Mouse (Mus musculus): ENCODE measurements around the gene Cblb.

Gene Cblb

DNA sequence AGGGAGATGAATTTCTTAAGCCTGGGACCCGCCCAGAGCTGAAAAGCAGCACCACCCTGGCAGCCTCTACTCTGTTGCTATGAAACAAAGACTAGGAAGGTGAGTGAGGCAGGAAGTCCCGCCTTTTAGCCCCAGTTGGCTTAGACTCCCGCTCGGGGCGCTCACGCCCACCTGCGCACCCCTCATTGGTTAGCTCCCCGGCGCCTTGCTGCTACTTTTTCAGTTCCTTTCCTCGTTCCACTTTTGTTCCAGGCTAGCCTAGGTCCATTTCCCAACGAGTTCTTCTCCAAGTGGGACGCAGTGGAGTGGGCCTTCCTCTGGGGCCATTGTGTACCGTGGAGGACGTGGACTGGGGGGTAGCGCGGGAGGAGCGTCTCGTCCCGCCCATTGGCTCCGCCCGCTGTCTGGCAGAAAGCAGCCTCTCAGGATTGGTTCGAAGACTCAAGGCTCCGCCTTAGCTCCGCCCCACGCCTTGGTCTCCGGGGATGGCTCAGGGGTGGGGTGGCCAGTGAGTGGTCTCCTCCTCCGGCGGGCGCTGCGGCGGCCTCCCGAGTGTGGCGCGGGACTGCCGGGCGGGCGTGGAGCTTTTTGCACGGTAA, at the start of gene Cblb:
Cblb (plus strand) TSS at position 135 of the 599 bp plus-strand sequence.
- peak; percentile 98 for DNase-seq

DNA sequence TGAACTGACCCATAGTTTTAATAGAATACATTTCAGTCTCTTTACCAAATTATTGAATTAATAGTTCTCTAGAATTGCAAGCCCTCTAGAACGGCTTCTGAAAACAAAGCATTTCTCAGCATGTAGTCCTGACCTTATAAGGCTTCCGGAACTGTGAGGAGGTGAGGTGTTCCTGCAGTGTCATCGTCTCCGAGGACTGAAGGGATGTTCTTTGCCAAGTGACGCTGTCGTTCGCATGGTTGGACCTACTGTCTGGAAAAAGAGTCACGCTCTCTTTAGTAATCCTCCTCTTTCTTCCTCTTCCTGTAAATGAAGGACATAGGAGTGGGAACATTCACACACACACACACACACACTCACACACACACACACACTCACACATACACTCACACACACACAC, 45.6 kb upstream of the Cblb start:
- DNase-seq: no peak

DNA sequence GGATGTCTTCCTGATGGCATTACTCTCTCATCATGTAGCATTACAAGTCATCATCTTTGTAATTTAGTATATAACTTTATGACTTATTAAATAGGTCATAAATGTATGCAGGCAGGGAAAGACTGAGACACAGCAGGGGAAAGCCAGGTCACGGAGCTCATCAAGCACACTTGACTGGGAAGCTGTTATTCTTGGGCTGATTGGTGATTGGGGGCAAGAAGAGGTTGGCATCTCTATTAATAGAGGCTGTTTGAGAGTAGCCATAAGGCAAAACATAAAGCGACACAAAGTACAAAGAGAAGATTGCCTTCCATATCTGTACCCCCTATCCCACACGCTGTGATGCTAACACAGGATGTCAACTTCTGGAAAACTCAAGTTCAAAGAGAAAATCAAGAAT, 44.8 kb upstream of the Cblb start:
- DNase-seq: no peak

DNA sequence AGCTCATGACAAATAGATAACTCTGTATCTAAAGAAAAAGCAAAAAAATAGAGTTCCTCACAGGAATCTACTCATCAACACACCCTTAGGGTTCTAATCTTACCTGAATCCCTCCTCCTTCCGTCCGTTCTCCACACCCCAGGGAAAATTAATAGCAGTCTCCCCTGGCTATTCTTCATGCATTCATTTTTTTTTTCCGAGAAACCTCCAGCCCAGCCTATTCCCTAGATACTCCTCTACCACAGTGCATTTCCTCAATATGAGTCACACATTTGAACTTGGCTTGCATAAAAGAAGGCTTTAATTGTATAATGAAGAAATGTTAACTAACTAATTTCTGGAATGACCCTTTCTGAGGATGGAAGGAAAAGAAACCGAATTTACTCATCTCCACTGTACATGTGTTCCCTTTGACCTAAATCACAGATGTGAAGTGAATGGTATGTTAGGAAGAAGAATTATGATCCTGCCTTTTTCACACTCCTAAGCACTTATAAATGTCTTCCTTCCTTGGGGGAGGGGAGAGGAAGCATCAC, 43.9 kb upstream of the Cblb start:
- no peak for DNase-seq

DNA sequence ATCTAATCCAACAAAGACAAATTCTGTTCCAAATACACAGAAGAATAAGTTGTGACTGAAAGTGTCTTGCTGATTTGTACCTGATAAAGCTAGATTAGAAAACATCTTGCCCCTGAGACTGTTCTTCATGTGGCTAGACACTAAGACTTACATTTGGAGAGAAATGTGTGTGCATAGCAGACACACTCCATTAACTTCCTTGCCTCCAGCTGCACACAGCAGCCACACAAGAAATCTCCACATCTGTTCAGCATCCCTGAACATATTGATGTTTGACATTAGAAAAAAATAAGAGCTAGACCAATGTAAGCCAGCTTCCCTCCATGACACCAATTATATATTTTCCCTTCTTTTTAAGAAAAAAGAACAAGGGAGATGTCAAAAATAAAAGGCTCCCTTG, 43.0 kb upstream of the Cblb start:
- DNase-seq: no peak

DNA sequence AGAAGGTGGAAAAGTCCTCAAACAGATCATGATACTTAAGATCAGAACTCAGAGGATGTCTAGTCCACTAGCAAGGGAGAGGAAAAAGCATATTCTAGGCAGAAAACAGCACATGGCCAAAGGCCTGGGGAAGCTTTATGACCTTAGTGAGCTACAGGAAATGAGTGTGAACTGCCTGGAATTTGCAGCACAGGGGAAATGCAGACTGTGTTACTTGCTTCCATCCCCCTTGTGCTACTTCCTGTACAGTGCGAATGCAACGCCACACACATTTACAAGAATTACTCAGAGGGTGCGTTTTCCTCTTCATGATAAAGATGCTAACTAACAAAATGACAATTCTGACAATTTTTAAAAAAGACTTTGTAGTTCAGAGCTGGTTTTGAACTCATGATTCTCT, 41.8 kb upstream of the Cblb start:
- DNase-seq: no peak

DNA sequence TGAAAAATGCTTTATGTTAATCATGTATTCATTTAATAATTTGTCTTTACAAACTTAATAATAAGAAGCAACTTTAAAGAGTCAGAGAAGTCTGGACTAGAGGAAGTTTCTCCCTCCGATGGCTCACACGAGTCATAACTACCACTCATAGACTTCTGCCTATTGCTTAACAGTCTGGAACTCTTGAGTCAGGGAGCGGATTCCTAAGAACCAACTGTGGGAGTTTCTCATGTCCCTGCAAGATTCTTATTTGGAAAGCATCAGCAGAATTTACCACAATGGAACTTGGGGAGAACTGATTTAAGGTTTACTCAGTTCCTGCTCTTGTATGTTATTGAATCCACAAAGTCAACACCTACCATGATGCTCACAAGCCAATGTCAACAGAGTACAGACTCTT, 31.0 kb upstream of the Cblb start:
- no peak for DNase-seq

DNA sequence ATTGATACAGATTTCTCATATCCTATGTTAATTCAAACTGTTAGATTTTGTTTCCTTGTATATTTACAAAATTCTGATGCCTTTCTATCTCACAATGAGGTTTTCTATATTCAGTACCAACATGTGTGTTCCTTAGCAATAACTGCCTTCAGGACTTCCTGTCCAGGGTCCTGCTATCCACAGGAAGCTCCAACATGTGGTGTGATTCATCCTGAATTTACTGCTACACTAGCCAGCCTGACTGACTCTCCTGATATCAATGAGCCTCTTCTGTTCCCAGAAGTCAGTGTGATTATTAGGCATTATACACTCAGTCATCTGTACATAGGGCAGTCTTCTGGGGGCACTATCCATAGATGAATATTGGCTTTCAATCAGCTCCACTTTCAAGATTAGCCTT, 30.2 kb upstream of the Cblb start:
- DNase-seq: no peak

DNA sequence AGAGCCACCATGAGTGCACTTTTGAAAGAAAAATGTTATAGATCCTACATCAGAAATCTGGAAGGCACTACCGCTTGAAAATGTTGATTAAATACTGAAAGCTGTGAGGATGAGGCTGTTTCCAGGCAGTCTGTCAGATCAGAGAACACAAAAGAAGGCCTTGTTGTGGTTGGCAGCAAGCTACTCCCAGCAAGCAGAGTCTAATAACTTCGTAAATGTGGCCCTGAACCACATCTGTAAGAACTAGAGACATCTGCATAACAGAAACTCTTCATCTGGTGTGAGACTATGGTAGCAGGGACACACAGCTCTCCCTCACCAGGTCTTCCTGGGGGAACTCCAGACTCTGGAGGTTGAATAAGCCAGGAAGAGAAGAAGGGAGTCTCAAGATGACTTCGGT, 24.0 kb upstream of the Cblb start:
- no peak for DNase-seq

DNA sequence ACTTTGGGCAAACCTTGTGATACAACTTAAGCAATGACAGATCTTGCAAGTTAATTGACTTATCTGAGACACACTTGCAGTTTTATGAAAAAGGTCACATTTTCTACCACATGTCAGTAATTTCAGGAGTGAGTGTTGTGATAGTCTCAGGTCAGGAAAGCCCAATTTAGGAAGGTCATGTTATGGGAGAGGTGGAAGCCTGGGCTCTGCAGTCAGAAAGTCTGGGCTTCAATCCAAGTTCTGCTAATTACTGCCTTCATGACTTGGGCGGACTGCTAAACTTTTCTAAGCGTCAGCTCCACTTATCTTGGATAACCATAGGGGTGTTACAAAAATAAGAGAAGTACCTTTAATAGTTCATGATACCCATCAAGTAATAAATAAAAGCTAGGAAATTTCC, 22.6 kb upstream of the Cblb start:
- DNase-seq: peak; percentile 9 to 53

DNA sequence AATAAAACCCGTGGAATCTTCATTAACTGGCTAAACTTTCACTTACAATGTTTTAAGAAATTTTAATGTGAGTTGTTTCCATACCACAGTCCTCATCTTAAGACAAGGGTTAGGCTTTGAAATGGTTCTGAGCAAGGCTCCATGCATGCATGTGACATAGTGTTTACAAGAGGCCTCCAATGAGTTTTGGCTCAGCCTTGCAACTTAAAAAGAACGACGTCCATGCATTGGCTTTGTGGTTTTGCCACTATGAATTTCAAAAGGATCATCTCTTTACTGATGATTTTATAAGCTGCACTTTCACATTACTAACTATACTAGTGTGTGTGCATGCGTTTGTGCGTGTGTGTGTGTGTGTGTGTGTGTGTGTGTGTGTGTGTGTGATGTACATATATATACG, 21.6 kb upstream of the Cblb start:
- no peak for DNase-seq

DNA sequence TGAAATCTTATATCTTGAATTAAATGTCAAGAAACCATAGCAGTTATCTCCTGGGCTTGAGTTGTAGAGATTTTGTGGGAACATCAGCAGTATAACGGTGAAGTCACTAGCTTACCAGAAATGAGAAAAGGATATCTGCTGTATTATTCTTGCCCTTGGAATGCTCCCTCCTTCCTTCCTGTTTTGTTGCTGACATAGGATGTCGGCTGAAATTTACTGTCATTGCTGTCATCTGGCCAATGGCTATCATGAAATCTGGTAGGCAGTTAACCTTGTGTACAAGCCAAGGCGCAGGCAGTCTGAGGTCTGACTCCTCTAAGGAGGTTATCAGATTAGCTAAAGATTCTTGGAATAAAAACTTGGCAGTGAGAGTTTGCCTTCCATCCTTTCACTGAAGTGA, 18.0 kb upstream of the Cblb start:
- peak; percentile 33 to 63 for DNase-seq

DNA sequence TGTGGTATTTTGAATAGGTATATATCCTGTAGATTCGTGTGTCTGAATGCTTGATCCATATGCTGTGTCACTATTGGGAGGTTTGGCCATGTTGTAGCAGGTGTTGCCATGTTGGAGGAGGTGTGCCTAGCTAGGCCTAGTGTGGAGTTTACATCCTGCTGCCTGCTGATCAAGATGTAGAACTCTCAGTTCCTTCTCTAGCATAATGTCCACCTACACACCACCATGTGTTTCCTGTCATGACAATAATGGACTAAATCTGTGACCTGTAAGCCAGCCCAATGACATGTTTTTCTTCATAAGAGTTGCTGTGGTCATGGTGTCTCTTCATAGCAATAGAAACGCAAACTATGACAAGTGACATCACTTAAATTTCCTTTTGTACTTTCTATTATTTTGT, 17.2 kb upstream of the Cblb start:
- no peak for DNase-seq

DNA sequence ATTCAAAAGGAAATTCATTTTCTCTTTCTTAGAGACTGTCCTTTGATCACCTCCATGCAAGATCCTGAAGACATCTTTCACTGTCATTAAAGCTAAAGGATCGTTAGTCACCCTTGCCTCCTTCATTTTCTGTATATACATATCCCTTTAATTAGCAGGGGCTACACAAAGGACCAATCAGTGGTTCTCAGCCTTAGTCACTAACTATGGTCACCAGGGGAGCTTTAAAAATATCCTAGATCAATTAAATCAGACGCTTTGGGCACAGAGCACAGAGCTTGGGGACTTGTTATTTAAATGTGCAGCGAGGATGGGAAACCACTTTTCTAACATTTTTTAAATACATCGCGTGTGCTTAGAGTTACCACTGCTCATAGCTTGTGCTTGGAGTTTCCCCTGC, 7.6 kb upstream of the Cblb start:
- no peak for DNase-seq

DNA sequence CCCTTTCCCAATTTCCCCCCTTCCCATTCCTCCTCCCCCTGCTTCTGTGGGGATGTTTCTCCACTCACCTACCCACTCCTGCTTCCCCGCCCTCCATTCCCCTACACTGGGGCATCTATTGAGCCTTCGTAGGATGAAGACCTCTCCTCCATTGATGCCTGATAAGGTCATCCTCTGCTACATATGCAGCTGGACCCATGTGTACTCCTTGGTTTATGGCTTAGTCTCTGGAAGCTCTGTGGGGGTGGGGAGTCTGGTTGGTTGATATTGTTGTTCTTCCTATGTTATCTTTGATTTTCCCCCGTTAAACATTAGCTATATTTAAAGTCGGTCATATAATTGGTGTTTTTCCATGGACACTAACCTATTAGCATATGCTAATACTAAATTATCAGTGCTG, 3.7 kb upstream of the Cblb start:
- DNase-seq: no peak

DNA sequence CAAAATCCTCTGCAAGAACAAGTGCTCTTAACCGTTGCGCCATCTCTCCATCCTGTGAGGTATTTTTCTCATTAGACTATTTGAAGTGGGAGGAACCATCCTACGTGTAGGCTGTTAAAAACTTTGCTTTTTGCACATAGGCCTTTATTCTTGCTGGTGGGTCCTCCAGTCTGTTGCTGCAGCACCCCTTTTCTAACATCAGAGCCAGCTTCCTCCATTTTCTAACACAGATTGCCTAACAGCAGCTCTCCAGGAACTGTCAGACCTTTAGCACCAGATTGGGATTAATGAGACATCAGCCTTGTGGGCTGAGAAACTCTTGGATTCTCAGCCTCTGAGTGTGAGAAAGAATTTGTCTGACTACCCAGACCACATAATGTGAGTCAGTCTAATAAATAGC, 2.0 kb upstream of the Cblb start:
- no peak for DNase-seq

DNA sequence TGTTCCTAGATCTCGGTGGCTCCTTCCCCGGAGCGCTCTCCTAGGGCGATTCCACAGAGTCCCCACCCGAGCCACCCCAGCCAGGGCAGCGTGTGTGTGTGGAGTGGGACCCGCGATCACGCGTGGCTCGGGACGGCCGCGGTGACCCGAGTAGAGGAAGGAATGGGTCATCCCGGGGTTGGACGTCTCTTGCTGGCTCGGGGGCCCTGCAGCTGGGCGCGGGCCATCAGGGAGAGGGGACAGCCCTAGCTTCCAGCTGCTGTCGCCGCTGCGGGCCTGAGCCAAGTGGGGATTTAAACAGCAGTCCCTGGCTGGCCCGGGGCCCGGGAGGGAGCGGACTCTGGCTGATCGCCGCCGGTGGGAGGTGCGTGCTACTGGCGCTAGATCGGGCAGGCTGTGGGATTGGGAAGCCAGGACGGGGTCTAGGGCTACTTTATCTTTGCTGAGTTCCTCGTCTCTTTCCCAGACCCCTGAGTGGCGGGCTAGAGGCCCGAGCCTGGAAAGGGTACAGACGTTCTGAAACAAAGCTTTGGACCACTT, 757 bp downstream of the Cblb start:
- peak; percentile 89 to 93 for DNase-seq

DNA sequence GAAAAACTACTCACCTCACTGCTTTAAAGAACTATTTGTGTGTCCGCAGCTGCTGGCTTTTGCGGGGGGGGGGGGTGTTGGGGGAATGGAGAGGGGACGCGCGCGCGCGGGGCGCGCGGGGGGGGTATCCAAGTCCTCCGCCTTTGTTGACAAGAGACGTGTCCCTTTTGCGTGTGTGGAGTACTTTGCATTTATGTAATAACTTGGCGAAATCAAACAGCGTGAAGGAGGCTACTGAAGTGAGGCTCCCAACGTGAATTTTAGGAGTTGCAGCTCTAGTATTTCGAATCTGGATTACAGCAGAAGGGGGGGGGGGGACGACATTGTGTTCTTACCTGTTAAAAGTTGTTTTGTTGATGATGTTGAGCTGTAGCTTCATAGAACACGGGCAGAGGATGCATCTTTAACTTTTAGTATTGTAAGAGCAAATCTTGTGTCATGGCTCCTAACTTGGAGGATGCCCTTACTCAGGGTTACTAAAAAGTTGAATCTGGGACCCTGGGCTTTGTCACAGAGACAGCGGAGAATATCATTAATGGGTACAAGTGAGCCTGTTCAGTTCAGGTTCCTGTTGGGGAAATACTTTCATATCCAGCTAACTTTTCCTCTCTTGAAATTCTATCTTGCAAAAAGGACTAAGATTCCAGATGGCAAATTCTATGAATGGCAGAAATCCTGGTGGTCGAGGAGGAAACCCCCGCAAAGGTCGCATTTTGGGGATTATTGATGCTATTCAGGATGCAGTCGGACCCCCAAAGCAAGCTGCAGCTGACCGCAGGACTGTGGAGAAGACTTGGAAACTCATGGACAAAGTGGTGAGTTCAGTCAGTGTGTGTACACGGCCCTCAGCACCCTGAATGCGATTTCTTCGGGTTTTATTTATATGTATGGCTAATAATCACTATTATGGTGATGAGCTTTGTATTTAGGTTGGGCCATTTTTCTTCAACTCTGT, 1.6 kb downstream of the Cblb start:
- no peak for DNase-seq

DNA sequence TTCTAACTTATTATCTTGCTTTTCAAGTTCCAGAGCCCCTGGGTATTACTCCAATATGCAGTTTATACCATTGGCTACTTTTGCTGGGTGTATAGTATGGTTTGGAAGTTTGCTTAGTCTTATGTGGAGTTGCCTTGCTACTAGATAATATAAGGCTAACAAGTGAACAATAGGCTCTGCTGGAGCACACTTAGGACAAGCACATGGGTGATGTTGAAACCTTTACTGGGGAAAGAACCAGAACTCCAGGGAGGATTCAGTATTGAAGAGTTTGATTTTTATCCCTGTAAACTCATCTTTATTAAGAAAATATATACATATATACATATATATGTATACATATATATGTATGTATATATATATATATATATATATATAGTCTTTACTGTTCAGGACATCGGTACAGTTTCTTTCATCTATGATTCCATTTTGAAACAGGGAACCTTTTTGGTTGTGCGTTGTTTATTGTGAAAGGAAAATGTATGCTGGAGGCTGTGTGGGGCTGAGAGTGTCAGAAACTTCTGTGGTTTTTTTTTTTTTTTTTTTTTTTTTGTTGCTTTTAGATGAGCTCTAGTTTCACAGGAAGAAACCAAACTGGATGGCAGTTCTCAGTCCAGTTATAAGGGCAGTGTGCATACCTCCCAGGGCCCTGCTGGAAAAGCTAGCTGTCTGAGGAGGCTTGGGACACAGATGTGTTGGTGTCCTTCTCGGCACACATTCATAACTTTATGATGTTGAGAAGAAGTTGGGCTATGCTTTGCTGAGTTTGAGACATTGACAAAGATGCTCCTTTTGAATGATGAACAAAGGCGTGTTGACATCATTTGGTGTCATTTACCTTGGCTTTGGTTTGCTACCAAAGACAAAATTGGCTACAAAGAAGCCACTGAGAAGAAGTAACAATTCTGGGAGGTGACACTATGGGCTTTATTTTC, 2.6 kb downstream of the Cblb start:
- no peak for DNase-seq

DNA sequence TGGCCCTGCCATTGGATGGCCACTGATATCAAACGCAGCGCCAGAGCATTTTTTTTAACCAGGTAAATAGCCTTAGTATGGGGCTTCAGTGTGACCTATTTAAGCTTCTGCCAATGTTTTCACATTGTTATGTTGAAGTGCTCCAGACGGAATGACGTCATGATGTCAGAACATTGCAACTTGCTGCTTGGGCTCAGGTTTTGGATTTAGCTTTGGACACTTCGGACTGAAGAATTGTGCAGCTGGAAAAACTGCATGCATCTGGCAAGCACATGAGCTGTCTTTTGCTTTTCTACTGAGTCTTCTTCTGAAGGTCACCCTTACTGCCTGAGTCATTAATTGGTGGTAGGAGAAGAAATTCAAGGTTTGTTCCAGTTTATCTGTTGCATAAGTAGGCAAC, 3.3 kb downstream of the Cblb start:
- DNase-seq: no peak

DNA sequence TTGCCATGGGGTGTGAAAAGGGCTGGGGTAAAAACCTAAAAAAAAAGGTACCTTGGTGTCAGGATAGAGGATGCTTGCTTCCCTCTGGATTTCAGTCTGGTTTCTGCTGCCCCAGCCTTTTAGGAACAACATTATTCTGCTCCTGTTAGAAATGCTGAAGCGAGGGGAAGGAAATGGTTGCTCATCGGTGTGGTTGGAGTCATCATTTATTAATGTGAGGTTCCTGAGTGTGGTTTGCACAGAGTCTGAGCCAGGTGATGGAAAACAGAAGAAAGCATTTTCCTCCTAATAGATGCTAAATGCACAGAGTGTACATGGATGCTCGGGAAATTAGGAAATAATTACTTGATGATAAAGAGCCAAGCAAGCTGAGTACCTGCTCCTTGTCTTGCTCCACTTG, 5.3 kb downstream of the Cblb start:
- no peak for DNase-seq

DNA sequence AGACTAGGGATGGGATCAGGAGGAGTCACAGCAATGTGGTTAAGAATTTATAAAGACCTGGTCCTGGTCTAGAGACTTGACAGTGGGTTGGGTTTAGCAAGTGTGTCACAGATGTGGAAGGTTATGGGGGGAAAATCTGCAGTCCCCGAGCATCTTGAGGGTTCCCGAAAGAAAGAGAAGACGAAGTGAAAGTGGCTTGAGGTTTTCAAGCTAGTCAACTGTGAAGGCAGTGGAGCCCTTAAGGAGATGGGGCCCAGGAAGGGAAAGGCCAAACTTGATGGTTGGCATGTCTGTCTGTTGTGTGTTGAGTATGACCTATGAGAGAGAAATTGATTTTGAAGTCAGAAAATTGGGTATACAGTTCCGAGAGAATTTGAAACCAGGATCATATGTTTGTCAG, 7.3 kb downstream of the Cblb start:
- no peak for DNase-seq

DNA sequence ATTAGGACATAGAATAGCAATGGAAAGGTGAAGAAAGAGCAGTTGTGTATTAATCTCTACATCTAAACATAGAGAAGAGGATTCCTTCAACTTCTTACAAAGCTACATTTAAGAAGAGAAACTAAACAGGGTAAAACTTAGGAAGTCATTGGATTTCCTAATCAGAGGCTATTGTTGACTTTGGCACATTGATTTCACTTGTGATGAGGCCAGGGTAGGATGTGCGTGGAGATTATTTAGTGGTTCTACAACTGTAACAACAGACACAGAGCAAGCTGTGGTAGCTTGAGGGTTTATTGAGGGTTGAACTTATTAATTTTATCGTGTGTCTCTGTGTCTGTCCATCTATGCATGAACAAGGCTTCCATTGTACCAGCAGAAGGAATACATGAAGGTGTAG, 7.8 kb downstream of the Cblb start:
- DNase-seq: no peak

All from kidney, adult 8-10 months (tissue).